Mouse (Mus musculus) CH12.LX (cell line): ENCODE results near the gene Ccdc136.

Experiments used
- CHD1 ChIP-seq: IDR thresholded peaks from 2 replicates; pipeline ENCODE4 v1.6.1; 2012; ENCODE audit warnings: low read depth, low read length, improper control_type of control experiment, inconsistent platforms
- CTCF ChIP-seq, 2 experiments: IDR thresholded peaks in 1 of 2; conservative IDR thresholded peaks in 1 of 2; 2 replicates each; pipeline ENCODE4 v1.5.1; 2011 to 2012; ENCODE audit warnings: low read depth in 2 of 2, low read length in 2 of 2, improper control_type of control experiment in 1 of 2, inconsistent platforms in 1 of 2, mild to moderate bottlenecking in 1 of 2, moderate library complexity in 1 of 2
- EP300 ChIP-seq: IDR thresholded peaks from 2 replicates; pipeline ENCODE4 v1.6.1; 2011; ENCODE audit warnings: low read length, improper control_type of control experiment
- HCFC1 ChIP-seq: IDR thresholded peaks from 2 replicates; pipeline ENCODE4 v1.6.1; 2012; ENCODE audit warnings: low read depth, mild to moderate bottlenecking, inconsistent platforms, low read length, improper control_type of control experiment
- JUN ChIP-seq: IDR thresholded peaks from 2 replicates; pipeline ENCODE4 v1.6.1; 2011; ENCODE audit warnings: low read depth, mild to moderate bottlenecking, low read length, improper control_type of control experiment, moderate library complexity; ENCODE audit not compliant: insufficient read depth
- NELFE ChIP-seq: IDR thresholded peaks from 2 replicates; pipeline ENCODE4 v1.6.1; 2011; ENCODE audit warnings: low read depth, low read length, improper control_type of control experiment
- POLR2A ChIP-seq: IDR thresholded peaks from 2 replicates; pipeline ENCODE4 v1.6.1; 2011; ENCODE audit warnings: low read depth, mild to moderate bottlenecking, improper control_type of control experiment, low read length
- RAD21 ChIP-seq: IDR thresholded peaks from 2 replicates; pipeline ENCODE4 v1.6.1; 2011; ENCODE audit warnings: low read depth, mild to moderate bottlenecking, low read length, improper control_type of control experiment, moderate library complexity
- RCOR1 ChIP-seq: conservative IDR thresholded peaks from 2 replicates; pipeline ENCODE4 v1.6.1; 2012; ENCODE audit warnings: low read depth, mild to moderate bottlenecking, inconsistent platforms, low read length, improper control_type of control experiment
- TCF12 ChIP-seq: IDR thresholded peaks from 2 replicates; pipeline ENCODE4 v1.6.1; 2014; ENCODE audit warnings: low read depth, mild to moderate bottlenecking, inconsistent platforms, low read length, improper control_type of control experiment
- USF1 ChIP-seq: IDR thresholded peaks from 2 replicates; pipeline ENCODE4 v1.6.1; 2014; ENCODE audit warnings: low read depth, mild to moderate bottlenecking, inconsistent platforms, low read length, improper control_type of control experiment
- ZMIZ1 ChIP-seq: IDR thresholded peaks from 2 replicates; pipeline ENCODE4 v1.6.1; 2012; ENCODE audit warnings: low read depth, mild to moderate bottlenecking, inconsistent platforms, low read length, improper control_type of control experiment
- ZNF384 ChIP-seq: IDR thresholded peaks from 2 replicates; pipeline ENCODE4 v1.6.1; 2012; ENCODE audit warnings: low read depth, low read length, improper control_type of control experiment, inconsistent platforms

- TF ChIP-seq JUN (no peak), USF1 (no peak), RAD21 (no peak), ZMIZ1 (no peak), CTCF (conservative IDR thresholded peaks at IDR 0.05 in 1 of 2, IDR thresholded peaks at IDR 0.05 in 1 of 2; ENCODE audit: low read depth in 2 of 2, low read length in 2 of 2) (no peak), EP300 (no peak), HCFC1 (no peak), RCOR1 (no peak), TCF12 (no peak), CHD1 (no peak), POLR2A (no peak), NELFE (no peak), ZNF384 (no peak)
Measured at GRCm38 (mm10) chr6:29389425-29389824, 6.7 kb upstream of the Ccdc136 start.
